Mouse (Mus musculus) testis, adult 2 months (tissue): ENCODE measurements around the gene Cog6. TPM values are rescaled to one million over a fixed set of nuclear protein-coding genes. Genes with fewer than 3 reads are reported as not detected.

ENCODE experiments used
- H3K27ac ChIP-seq: fragments of 200-500 bp; 2 replicates; pipeline ENCODE4 v1.5.1; 2012; ENCODE audit warnings: low read depth, low read length; ENCODE audit not compliant: control insufficient read depth, insufficient read depth
- H3K27me3 ChIP-seq: fragments of 200-500 bp; 2 replicates; pipeline ENCODE4 v1.6.1; 2012; ENCODE audit warnings: mild to moderate bottlenecking, low read length, moderate library complexity; ENCODE audit not compliant: control insufficient read depth, insufficient read depth
- H3K36me3 ChIP-seq: fragments of 200-500 bp; 2 replicates; pipeline ENCODE4 v1.6.1; 2012; ENCODE audit warnings: mild to moderate bottlenecking, low read length; ENCODE audit not compliant: control insufficient read depth, insufficient read depth
- H3K4me1 ChIP-seq: fragments of 200-500 bp; 2 replicates; pipeline ENCODE4 v1.6.1; 2012; ENCODE audit warnings: low read length; ENCODE audit not compliant: control insufficient read depth, insufficient read depth
- H3K4me3 ChIP-seq: fragments of 200-500 bp; 2 replicates; pipeline ENCODE4 v1.5.1; 2012; ENCODE audit warnings: low read depth, mild to moderate bottlenecking, low read length, moderate library complexity, mixed read lengths; ENCODE audit not compliant: control insufficient read depth
- CTCF ChIP-seq: fragments of 200-500 bp; IDR thresholded peaks from 2 replicates; pipeline ENCODE4 v1.5.1; 2012; ENCODE audit warnings: low read depth, mild to moderate bottlenecking, inconsistent platforms, low read length, moderate library complexity; ENCODE audit not compliant: control insufficient read depth, insufficient read depth, insufficient replicate concordance
- POLR2A ChIP-seq: fragments of 200-500 bp; IDR thresholded peaks from 2 replicates; pipeline ENCODE4 v1.6.1; 2012; ENCODE audit warnings: low read depth, mild to moderate bottlenecking, inconsistent platforms, low read length, moderate library complexity; ENCODE audit not compliant: control insufficient read depth
- polyA plus RNA-seq: library from polyadenylated mRNA; depleted of rRNA; stranded (reverse); fragments of >200 nt; gene quantifications from 2 replicates; pipeline ENCODE4 v1.2.3, GENCODE M21; 2012; rRNA removed

Cog6 gene
- 81.9 and 88.7 TPM in 2 replicates for polyA plus RNA-seq

- Histone ChIP-seq H3K4me3 (peak within 1 kb of the TSS; percentile 99), H3K27me3 (no peaks in the 10 kb centered on the region), H3K36me3 (no peaks in the 10 kb centered on the region; the same call in 1 of the 2 replicates), H3K4me1 (no peaks in the 10 kb centered on the region), H3K27ac (peak within 1 kb of the TSS; percentile 93)
- TF ChIP-seq POLR2A (peak; percentile 100), CTCF (no peak)
Observed at GRCm38 (mm10) chr3:53016436-53017340, at the start of gene Cog6. Cog6 (minus strand) TSS chr3:53017237.

GRCm38 (mm10) chr3:53066095-53066372 lies 49.0 kb upstream of the Cog6 start:
- H3K4me1 ChIP-seq = no peaks in the 10 kb centered on the region
- no peak overlapping the region for H3K4me3 ChIP-seq
- H3K27me3 ChIP-seq = no peaks in the 10 kb centered on the region
- H3K27ac ChIP-seq = no peak overlapping the region
- no peak for TF ChIP-seq POLR2A
- TF ChIP-seq CTCF = no peak
- H3K36me3 ChIP-seq = no peaks in the 10 kb centered on the region

DNA sequence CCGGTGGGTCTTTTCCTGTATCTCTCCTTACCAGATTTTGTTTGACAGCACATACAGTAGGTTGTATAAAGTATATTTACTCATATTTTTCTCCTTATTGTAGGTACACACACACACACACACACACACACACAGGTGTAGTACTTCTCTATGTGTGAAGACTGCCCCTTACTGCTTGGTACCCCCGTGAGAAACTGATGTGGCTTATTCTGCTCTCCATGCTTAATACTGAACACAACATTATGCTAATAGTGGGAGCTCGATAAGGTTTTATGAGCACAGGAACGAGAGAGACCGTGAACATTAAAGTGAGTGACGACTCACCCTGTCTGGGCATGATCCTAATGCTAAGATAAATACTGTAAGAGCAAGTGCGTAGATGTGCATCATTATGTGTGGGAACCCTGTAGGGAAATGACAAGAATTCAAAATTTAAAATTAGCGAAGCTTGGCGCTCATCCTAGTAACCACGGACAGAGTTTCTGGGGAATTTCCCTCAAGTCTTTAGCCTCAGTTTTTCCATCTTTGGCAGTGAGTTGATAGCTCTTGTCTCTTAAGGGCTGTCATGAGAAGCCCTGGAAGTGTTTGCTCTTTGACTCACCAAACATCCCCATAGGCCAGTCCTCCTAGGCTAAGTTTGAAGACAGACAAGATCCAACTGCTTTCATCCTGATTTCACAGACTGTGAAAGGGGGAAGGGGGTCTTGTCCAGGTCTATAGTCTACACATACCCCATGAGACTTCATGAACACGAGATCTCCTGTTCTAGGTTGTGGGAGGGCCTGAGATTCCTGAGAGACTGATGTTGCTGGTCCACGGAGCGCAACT lies 48.4 kb upstream of the Cog6 start:
- TF ChIP-seq POLR2A = no peak
- no peak for TF ChIP-seq CTCF
- Histone ChIP-seq H3K27ac (no peak overlapping the region), H3K36me3 (no peaks in the 10 kb centered on the region), H3K4me1 (no peaks in the 10 kb centered on the region), H3K27me3 (no peaks in the 10 kb centered on the region), H3K4me3 (no peak overlapping the region)

DNA sequence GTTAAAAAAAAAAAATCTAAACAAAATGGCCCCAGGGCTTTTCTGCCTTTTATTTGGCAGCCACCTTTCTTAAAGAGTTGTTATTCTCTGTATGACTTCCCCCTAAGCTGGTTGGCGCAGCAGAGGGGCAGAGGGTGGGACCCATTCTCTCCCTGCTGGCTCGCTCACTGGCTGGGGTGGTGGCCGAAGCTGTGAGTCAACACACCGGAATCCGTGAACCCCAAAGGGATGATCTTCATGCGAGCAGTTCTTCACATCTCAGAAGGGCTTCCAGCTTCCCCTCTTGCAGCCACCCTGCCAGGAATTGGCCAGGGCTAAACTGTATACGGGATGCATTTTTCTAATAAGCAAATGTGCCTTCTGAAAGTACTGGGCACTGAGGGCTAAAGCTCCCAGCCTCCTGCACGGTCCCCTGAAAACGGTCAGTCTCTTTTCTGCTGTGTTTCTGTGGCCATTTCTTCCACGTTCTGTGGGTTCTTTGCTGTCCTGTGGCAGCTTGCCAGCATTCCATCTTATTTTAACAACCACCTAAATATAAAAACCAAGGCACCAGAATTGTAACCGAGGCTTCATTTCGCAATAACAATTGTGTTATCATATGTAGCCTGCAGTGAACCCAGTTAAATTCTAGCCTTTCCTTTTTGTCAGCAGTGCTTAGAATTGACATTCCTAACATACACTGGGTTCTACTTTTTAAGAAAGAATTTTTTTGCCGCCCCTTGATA lies 46.5 kb upstream of the Cog6 start:
- no peak for TF ChIP-seq CTCF
- TF ChIP-seq POLR2A = no peak
- Histone ChIP-seq H3K27ac (no peak overlapping the region), H3K27me3 (no peaks in the 10 kb centered on the region), H3K36me3 (no peaks in the 10 kb centered on the region), H3K4me1 (no peaks in the 10 kb centered on the region), H3K4me3 (no peak overlapping the region)

DNA sequence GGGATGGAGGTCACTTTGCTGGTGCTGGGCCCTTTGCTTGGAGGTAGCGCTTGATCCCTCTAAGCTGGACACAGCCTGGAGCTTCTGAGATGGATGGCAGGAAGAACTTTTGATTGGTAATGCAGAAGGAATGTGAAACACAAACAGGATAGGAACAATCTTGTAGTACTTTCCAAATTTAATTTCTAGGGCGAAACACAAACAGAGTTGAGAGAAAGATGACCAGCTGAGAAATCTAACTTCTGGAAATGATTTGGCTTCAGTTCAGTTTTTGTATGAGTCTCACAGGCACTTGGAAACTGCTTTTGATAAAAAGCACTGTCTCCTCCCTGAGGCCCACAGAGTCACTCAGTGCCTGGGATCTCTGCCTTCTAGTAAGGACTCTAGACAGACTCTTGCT lies 42.9 kb upstream of the Cog6 start:
- Histone ChIP-seq H3K4me1 (no peaks in the 10 kb centered on the region), H3K27me3 (no peaks in the 10 kb centered on the region), H3K27ac (no peak overlapping the region), H3K36me3 (no peaks in the 10 kb centered on the region), H3K4me3 (no peak overlapping the region)
- TF ChIP-seq CTCF (no peak), POLR2A (no peak)

- no peaks in the 10 kb centered on the region for H3K4me1 ChIP-seq
- no peak overlapping the region for H3K27ac ChIP-seq
- H3K27me3 ChIP-seq = no peaks in the 10 kb centered on the region
- TF ChIP-seq POLR2A = no peak
- no peak for TF ChIP-seq CTCF
- H3K4me3 ChIP-seq = no peak overlapping the region
- no peaks in the 10 kb centered on the region for H3K36me3 ChIP-seq
Observed at GRCm38 (mm10) chr3:53056430-53056829, 39.4 kb upstream of the Cog6 start.

DNA sequence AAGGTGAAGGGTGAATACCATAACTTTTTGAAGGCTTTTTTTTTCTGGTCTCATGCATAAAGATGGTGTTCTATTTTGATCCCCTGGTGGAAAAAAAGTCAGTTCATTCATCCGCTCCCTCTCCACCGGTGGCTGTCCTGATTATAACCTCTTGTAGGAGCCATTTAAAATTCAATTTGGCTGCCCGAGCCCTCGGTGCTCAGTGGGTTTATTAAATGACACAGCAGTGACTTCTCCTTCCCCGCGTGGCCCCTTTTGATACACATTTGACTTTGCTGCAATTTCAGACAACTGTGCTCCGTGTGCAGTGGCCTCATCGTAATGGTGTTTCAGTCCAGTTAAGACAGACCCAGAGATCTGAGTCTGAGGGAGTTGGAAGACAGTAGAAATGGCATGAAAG lies 35.3 kb upstream of the Cog6 start:
- H3K4me3 ChIP-seq = no peak overlapping the region
- H3K27ac ChIP-seq = no peak overlapping the region
- no peaks in the 10 kb centered on the region for H3K27me3 ChIP-seq
- H3K36me3 ChIP-seq = no peaks in the 10 kb centered on the region
- no peaks in the 10 kb centered on the region for H3K4me1 ChIP-seq
- TF ChIP-seq POLR2A = no peak
- TF ChIP-seq CTCF = no peak
